Mouse (Mus musculus): Measurements from ENCODE around the gene Ercc8. TPM values are rescaled to one million over a fixed set of nuclear protein-coding genes. Genes with fewer than 3 reads are reported as not detected.

The Ercc8 gene
- polyA plus RNA-seq, 1 experiment from 2014 or later = 10.6 TPM

DNA sequence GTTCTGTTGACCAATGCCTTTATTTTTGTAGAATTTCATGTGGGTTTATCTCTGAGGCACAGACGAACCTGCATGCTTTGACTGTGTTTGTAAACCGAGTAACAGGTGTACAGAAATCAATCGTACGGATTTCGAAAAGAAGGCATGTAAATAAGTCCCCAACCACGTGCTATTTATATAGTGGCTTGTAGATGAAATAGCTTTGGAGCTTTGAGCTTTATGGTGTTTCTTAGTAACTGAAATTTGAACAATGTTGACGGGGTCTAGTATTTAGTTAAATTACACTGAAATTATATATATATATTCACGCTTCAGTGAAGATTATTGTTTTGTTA, 677 bp downstream of the Ercc8 start:
- Histone ChIP-seq H3K4me2 (peak overlapping the region; percentile 78), H3K9me3 (replicated peaks) (no peaks in the 10 kb centered on the region), H3K4me1 (replicated peaks) (peaks cover 16% of the 10 kb centered on the region), H3K27ac (no peak overlapping the region), H3K36me3 (peaks cover 16% of the 10 kb centered on the region), H3K4me3 (replicated peaks) (peak overlapping the region; percentile 82), H3K9ac (peak overlapping the region; percentile 73), H3K27me3 (no peaks in the 10 kb centered on the region)
- ATAC-seq (ENCODE audit: low read depth) (no peak), DNase-seq (no peak)
- WGBS (ENCODE audit: insufficient replicate concordance) = 3% methylated on average over 8 of the region's 8 CpGs

DNA sequence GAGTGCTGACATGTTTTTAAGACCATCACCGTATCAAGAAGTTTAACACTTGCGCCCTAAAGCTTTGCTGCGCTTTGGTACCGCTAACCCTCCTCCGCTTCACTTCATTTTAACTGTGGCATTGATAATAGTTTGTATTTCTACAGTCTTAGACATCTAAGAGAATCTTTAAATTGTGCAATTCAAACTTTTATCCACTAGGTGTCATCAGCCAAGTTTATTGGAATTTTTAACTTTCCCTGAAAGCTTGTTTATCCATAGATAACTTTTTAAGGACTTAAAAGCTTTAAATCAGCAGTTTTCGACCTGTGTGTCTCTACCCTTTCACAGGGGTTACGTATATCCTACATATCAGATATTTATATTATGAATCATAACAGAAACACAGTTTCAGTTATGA, 1.4 kb downstream of the Ercc8 start:
- peaks cover 16% of the 10 kb centered on the region for H3K4me1 ChIP-seq (replicated peaks)
- H3K27me3 ChIP-seq = no peaks in the 10 kb centered on the region
- 53% methylated on average over 7 of the region's 7 CpGs for WGBS (ENCODE audit: insufficient replicate concordance)
- ATAC-seq (ENCODE audit: low read depth) (no peak), DNase-seq (no peak)
- peak overlapping the region; percentile 78 for H3K4me2 ChIP-seq
- peak overlapping the region; percentile 41; the same call in 1 of the 2 replicates for H3K9ac ChIP-seq
- H3K27ac ChIP-seq = no peak overlapping the region
- no peaks in the 10 kb centered on the region for H3K9me3 ChIP-seq (replicated peaks)
- H3K4me3 ChIP-seq (replicated peaks) = peak overlapping the region; percentile 82
- H3K36me3 ChIP-seq = peaks cover 16% of the 10 kb centered on the region

DNA sequence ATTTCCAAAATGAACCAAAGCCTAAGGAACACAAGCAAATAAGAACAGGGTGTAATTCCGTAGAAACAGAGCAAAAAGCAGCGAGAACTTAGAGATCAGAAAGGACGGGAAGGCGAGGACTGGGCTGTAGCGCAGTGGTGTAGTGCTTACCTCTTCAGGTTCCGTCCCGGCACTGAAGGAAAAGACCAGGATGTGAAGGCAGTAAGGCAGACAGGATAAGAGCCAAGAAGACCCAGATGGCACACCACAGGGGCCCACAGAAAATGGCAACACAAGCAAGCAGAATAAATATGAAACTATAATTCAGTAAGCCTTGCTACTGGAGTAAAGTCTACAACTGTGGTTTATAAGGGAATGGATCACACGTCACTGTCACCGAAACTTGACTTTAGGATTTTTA, 5.4 kb downstream of the Ercc8 start:
- DNase-seq (no peak), ATAC-seq (ENCODE audit: low read depth) (no peak)
- H3K27ac ChIP-seq = no peak overlapping the region
- 91% methylated on average over 9 of the region's 9 CpGs for WGBS (ENCODE audit: insufficient replicate concordance)
- no peaks in the 10 kb centered on the region for H3K27me3 ChIP-seq
- H3K36me3 ChIP-seq = peaks cover 19% of the 10 kb centered on the region
- peaks cover 5% of the 10 kb centered on the region for H3K4me1 ChIP-seq (replicated peaks)
- no peak overlapping the region for H3K9ac ChIP-seq
- no peak overlapping the region for H3K4me3 ChIP-seq (replicated peaks)
- H3K4me2 ChIP-seq = no peak overlapping the region
- H3K9me3 ChIP-seq (replicated peaks) = no peaks in the 10 kb centered on the region

DNA sequence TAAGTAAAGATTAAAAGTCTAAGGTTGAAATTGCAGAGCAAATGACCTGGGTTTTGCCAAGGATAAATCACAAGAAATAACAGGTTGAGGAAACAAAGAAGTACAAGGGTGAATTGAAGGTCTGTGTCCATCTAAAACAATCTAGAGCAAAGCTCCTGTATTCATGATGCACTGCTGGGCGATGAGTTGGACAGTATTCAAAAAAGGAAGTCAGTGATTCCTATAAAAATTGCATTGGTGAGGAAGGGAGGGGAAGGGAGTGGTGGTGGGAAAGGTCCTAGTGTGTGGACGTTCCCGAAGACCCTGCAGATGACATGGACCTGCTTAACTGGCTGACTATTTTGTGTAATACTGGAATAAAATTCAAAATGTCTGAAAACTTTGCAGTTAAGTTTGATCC, 6.1 kb downstream of the Ercc8 start:
- H3K4me1 ChIP-seq (replicated peaks) = peaks cover 3% of the 10 kb centered on the region
- DNase-seq = no peak
- H3K9ac ChIP-seq = no peak overlapping the region
- no peak overlapping the region for H3K4me2 ChIP-seq
- H3K27me3 ChIP-seq = no peaks in the 10 kb centered on the region
- H3K27ac ChIP-seq = no peak overlapping the region
- no peak for ATAC-seq (ENCODE audit: low read depth)
- no peaks in the 10 kb centered on the region for H3K9me3 ChIP-seq (replicated peaks)
- WGBS (ENCODE audit: insufficient replicate concordance) = 85% methylated on average over 3 of the region's 3 CpGs
- H3K4me3 ChIP-seq (replicated peaks) = no peak overlapping the region
- peaks cover 23% of the 10 kb centered on the region for H3K36me3 ChIP-seq

DNA sequence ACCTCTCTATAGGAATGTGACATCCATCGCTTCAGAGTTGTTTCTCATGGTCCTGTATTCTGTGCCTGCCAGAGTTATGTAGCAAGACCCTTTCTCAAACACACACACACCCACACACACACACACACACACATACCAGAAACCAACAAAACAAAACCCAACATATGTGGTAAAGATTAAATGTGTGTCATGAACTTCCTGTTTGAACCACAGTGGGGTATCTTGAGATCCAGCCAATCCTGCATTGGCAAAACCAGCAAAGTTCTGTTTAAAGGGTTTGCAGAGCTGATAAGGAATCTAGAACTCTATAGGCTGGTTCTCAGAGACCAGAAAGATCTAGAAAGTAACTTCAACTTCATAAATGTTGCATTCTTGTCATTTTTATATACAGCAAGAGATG, 11.5 kb downstream of the Ercc8 start:
- DNase-seq (no peak), ATAC-seq (ENCODE audit: low read depth) (no peak)
- Histone ChIP-seq H3K36me3 (peaks cover 47% of the 10 kb centered on the region), H3K27ac (no peak overlapping the region), H3K4me2 (no peak overlapping the region), H3K9me3 (replicated peaks) (no peaks in the 10 kb centered on the region), H3K4me3 (replicated peaks) (no peak overlapping the region), H3K9ac (no peak overlapping the region), H3K27me3 (no peaks in the 10 kb centered on the region), H3K4me1 (replicated peaks) (no peaks in the 10 kb centered on the region)
- 78% methylated on average over 1 of the region's 1 CpGs for WGBS (ENCODE audit: insufficient replicate concordance)

DNA sequence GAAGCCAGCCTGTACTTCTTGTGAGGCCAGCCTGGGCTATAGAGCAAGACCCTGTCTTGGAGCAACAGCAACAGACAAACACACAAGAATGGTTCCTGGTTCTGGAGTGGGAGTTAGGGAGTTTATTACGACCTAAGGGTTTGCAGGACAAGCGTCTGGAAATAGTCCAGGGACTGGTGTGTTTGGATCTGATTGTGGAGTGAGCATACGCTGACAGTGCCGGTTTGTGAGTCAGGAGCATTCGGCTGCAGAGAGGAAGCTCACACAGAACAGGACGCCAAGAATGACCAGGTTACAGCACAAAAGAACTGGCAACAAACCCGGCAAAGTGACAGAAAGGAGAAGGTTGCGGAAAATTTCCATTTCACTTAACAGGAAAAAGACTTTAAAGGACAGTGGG, 12.0 kb downstream of the Ercc8 start:
- DNase-seq (no peak), ATAC-seq (ENCODE audit: low read depth) (no peak)
- peaks cover 47% of the 10 kb centered on the region for H3K36me3 ChIP-seq
- H3K4me3 ChIP-seq (replicated peaks) = no peak overlapping the region
- no peak overlapping the region for H3K9ac ChIP-seq
- no peaks in the 10 kb centered on the region for H3K27me3 ChIP-seq
- H3K9me3 ChIP-seq (replicated peaks) = no peaks in the 10 kb centered on the region
- no peak overlapping the region for H3K27ac ChIP-seq
- no peak overlapping the region for H3K4me2 ChIP-seq
- no peaks in the 10 kb centered on the region for H3K4me1 ChIP-seq (replicated peaks)
- 79% methylated on average over 8 of the region's 8 CpGs for WGBS (ENCODE audit: insufficient replicate concordance)

DNA sequence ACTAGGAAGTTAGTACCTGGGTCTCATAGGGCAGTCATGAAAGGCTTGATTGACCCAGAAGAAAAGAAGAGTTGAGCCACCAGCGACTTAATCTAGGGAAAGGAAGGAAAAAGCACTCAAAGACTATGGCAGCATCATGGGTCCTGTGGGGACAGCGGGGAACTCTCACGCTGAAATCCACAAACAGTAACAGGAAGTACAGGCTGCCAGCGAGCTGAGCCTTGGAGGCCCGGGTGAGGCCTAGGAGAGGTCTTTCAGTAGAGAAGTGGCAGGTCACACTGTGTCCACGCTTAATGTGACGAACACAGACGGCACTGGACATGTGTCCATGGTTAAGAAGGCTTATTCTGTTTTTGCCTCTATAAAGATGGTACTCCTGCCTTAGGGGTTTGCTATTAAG, 21.1 kb downstream of the Ercc8 start:
- DNase-seq (no peak), ATAC-seq (ENCODE audit: low read depth) (no peak)
- no peaks in the 10 kb centered on the region for H3K4me1 ChIP-seq (replicated peaks)
- H3K27me3 ChIP-seq = no peaks in the 10 kb centered on the region
- 57% methylated on average over 8 of the region's 8 CpGs for WGBS (ENCODE audit: insufficient replicate concordance)
- no peak overlapping the region for H3K27ac ChIP-seq
- H3K36me3 ChIP-seq = peaks cover 58% of the 10 kb centered on the region
- no peaks in the 10 kb centered on the region for H3K9me3 ChIP-seq (replicated peaks)
- H3K4me3 ChIP-seq (replicated peaks) = no peak overlapping the region
- H3K9ac ChIP-seq = no peak overlapping the region
- no peak overlapping the region for H3K4me2 ChIP-seq

DNA sequence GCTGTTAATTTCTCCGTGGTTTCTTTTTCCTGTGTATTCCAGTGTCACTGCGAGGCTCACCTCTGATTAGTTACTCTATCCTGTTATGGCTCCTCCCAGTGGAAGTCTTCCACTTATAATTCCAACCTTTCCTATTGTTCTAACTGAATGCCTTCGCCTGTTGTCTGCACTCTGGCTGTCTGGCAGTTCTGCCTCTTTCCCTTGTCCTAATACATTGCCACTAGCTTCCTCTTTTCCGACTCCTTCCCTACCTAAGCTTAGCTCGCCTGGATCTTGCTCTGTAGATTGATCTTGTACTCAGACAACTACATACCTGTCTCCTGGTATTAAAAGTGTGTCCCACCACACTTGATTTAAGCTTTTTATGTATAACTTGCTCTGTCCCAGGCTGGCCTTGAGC, 22.3 kb downstream of the Ercc8 start:
- H3K27me3 ChIP-seq = no peaks in the 10 kb centered on the region
- no peak for ATAC-seq (ENCODE audit: low read depth)
- 51% methylated on average over 5 of the region's 5 CpGs for WGBS (ENCODE audit: insufficient replicate concordance)
- H3K9me3 ChIP-seq (replicated peaks) = no peaks in the 10 kb centered on the region
- H3K4me2 ChIP-seq = no peak overlapping the region
- H3K27ac ChIP-seq = no peak overlapping the region
- H3K4me3 ChIP-seq (replicated peaks) = no peak overlapping the region
- no peak overlapping the region for H3K9ac ChIP-seq
- H3K4me1 ChIP-seq (replicated peaks) = no peaks in the 10 kb centered on the region
- peaks cover 67% of the 10 kb centered on the region for H3K36me3 ChIP-seq
- no peak for DNase-seq

DNA sequence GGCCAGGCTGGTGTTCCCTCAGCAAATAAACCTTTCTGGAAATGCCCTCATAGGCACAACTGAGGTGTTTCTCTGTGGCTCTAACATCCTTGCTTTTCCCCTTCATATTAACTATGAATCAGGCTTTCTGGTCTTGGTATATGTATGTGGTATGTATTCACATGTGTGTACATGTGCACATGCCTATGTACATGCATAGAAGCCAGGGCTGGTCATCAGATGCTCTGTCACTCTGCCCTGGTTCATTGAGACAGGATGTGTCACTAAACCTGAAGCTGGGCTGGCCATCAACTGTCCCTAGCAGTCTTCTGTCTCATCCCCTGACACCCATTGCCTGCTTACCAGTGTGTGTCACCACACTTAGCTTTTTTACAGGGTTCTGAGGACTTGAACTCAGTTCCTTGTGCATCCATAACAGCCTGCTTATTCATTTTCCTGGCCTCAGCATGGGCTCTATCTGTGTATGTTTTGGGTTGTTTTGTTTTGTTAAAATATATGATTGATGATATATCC, 26.3 kb downstream of the Ercc8 start:
- H3K36me3 ChIP-seq = peaks cover 62% of the 10 kb centered on the region
- no peaks in the 10 kb centered on the region for H3K4me1 ChIP-seq (replicated peaks)
- H3K27me3 ChIP-seq = no peaks in the 10 kb centered on the region
- no peak overlapping the region for H3K27ac ChIP-seq
- no peaks in the 10 kb centered on the region for H3K9me3 ChIP-seq (replicated peaks)
- no peak for ATAC-seq (ENCODE audit: low read depth)
- H3K4me3 ChIP-seq (replicated peaks) = no peak overlapping the region
- no peak for DNase-seq
- H3K9ac ChIP-seq = no peak overlapping the region
- H3K4me2 ChIP-seq = no peak overlapping the region

DNA sequence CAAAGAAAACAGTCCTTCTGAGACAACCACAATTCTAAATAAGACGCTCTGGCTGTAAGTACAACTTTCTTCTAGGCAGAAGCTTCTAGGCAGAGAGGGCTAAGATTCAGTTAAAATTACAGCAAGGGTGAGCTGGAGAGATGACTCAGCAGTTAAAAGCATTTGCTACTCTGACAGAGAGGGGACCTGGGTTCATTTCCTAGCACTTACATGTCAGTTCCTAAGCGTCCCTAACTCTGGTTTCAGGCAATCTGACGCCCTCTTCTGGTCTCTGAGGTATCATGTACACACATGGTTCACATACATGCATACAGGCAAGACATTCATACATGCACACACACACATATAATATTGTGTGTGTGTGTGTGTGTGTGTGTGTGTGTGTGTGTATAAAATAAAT, 27.0 kb downstream of the Ercc8 start:
- H3K9me3 ChIP-seq (replicated peaks) = no peaks in the 10 kb centered on the region
- H3K4me3 ChIP-seq (replicated peaks) = no peak overlapping the region
- H3K9ac ChIP-seq = no peak overlapping the region
- DNase-seq (no peak), ATAC-seq (ENCODE audit: low read depth) (no peak)
- no peaks in the 10 kb centered on the region for H3K27me3 ChIP-seq
- WGBS (ENCODE audit: insufficient replicate concordance) = 78% methylated on average over 3 of the region's 3 CpGs
- no peak overlapping the region for H3K27ac ChIP-seq
- H3K4me2 ChIP-seq = no peak overlapping the region
- no peaks in the 10 kb centered on the region for H3K4me1 ChIP-seq (replicated peaks)
- peaks cover 63% of the 10 kb centered on the region for H3K36me3 ChIP-seq

DNA sequence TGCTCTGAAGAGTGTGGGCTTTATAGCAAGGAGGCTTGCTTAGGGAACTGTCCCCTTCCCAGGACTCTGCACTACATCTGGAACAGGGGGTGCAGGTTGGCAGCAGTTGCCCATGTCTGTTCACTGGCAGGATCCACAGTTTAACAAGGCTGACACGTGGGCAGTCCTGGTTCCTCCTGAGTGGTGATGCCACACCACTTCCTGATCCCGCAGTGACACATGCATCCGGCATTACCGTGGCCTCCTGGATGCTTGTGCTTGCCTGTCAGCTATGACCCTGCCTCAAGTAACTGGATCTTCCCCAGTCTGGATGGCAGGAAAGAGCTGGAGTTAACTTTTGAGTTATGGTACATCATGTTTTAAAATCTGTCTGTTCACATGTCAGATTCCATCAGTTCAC, 29.5 kb downstream of the Ercc8 start:
- Histone ChIP-seq H3K4me1 (replicated peaks) (no peaks in the 10 kb centered on the region), H3K4me2 (no peak overlapping the region), H3K9ac (no peak overlapping the region), H3K27ac (no peak overlapping the region), H3K36me3 (peaks cover 40% of the 10 kb centered on the region), H3K9me3 (replicated peaks) (no peaks in the 10 kb centered on the region), H3K27me3 (no peaks in the 10 kb centered on the region), H3K4me3 (replicated peaks) (no peak overlapping the region)
- no peak for ATAC-seq (ENCODE audit: low read depth)
- 70% methylated on average over 4 of the region's 4 CpGs for WGBS (ENCODE audit: insufficient replicate concordance)
- no peak for DNase-seq

DNA sequence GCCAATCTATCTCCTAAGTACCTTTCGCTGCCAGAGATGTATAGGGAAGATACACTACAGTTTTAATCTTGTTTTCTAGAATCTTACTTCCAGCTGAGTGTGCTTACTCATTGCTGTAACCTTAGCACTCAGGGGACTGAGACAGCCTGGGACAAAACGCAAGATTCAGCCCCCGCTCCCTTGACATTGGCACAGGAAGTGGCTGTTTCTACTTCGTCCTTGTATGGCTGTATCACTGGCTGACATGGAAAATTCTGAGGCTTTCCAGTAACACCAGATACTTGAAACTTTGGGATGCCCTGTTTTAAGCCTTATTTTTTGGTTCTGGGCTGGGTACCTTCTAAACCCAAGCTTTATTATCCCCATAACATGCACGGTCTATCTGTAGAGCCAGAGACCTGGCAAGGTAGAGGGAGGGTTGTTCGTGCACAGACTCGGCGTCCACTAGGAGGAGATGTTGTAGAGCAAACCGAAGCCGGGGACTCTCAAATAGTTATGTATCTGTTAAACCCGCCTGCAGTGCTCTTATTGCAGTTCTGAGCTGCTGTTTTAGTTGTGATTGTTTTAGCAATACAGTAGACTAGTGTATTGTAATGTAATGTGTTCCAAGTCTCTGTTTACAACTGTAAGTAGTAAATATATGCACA, 32.7 kb downstream of the Ercc8 start:
- DNase-seq (no peak), ATAC-seq (ENCODE audit: low read depth) (no peak)
- Histone ChIP-seq H3K4me1 (replicated peaks) (no peaks in the 10 kb centered on the region), H3K36me3 (peaks cover 40% of the 10 kb centered on the region), H3K9me3 (replicated peaks) (no peaks in the 10 kb centered on the region), H3K4me2 (no peak overlapping the region), H3K27ac (no peak overlapping the region), H3K4me3 (replicated peaks) (no peak overlapping the region), H3K27me3 (no peaks in the 10 kb centered on the region), H3K9ac (no peak overlapping the region)
- 51% methylated on average over 11 of the region's 11 CpGs for WGBS (ENCODE audit: insufficient replicate concordance)
